Mouse (Mus musculus) embryonic fibroblast, embryonic 13.5 days (primary cell): ENCODE results near the gene Rab40c.
"Not testable (repeated sequence)": the region's sequence is repeated elsewhere in the genome, so short reads cannot be mapped to it uniquely, and the experiment has no call there.

ENCODE experiments used
- CTCF ChIP-seq: IDR thresholded peaks from 2 replicates; pipeline ENCODE4 v1.5.1; 2011; ENCODE audit warnings: mild to moderate bottlenecking, control low read depth, low read length, moderate library complexity, borderline replicate concordance; ENCODE audit not compliant: insufficient read depth
- POLR2A ChIP-seq: IDR thresholded peaks from 2 replicates; pipeline ENCODE4 v1.6.1; 2011; ENCODE audit warnings: low read depth, mild to moderate bottlenecking, control low read depth, low read length, moderate library complexity

DNA sequence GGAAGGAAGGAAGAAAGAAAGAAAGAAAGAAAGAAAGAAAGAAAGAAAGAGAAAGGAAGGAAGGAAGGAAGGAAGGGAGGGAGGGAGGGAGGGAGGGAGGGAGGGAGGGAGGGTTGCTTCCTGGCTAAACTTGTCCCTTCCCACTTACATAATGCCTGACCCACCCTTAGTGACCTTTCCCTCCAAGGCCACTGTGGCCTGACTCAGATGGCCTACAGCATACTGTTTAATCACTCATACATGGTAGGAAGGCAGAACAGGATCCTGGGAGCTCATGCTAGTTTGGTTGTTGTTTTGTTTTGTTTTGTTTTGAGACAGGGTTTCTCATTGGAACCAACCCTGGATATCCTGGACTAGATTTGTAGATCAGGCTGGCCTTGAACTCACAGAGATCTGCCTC lies 48.0 kb downstream of the Rab40c start:
- not testable (repeated sequence) for TF ChIP-seq CTCF, POLR2A
